Mouse (Mus musculus) kidney, postnatal 0 days (tissue): Measurements from ENCODE around the gene Tcl1. TPM values are rescaled to one million over a fixed set of nuclear protein-coding genes. Genes with fewer than 3 reads are reported as not detected.

Source experiments
- ATAC-seq: fragments of 200-750 bp; cut with Nextera tagmentation; replicated peaks from 2 replicates; pipeline ENCODE4 v1.8.0; 2017; ENCODE audit warnings: low read depth, moderate number of reproducible peaks, moderate TSS enrichment, moderate library complexity; ENCODE audit not compliant: low FRiP score
- DNase-seq: peaks from one replicate; pipeline ENCODE4 v3.0.0-alpha.2; 2016; ENCODE audit warnings: low spot score
- H3K27ac ChIP-seq: fragments of 300-500 bp; sonication (generic); 2 replicates; pipeline ENCODE4 v1.5.1; 2014; ENCODE audit warnings: mild to moderate bottlenecking
- H3K27me3 ChIP-seq: fragments of 300-500 bp; sonication (generic); 2 replicates; pipeline ENCODE4 v1.6.1; 2014; ENCODE audit warnings: low read length, mixed read lengths; ENCODE audit not compliant: insufficient read depth
- H3K36me3 ChIP-seq: fragments of 300-500 bp; sonication (generic); 2 replicates; pipeline ENCODE4 v1.6.1; 2014; ENCODE audit warnings: low read length, mixed read lengths; ENCODE audit not compliant: insufficient read depth
- H3K4me1 ChIP-seq: fragments of 300-500 bp; sonication (generic); replicated peaks from 2 replicates; pipeline ENCODE4 v1.6.1; 2014; ENCODE audit warnings: antibody characterized with exemption, low read length, mixed read lengths; ENCODE audit not compliant: insufficient read depth
- H3K4me2 ChIP-seq: fragments of 300-500 bp; sonication (generic); 2 replicates; pipeline ENCODE4 v1.6.1; 2014; ENCODE audit warnings: mild to moderate bottlenecking, low read length, moderate library complexity, mixed read lengths
- H3K4me3 ChIP-seq: fragments of 300-500 bp; sonication (generic); replicated peaks from 2 replicates; pipeline ENCODE4 v1.5.1; 2014; ENCODE audit warnings: low read depth, low read length
- H3K9ac ChIP-seq: fragments of 300-500 bp; sonication (generic); 2 replicates; pipeline ENCODE4 v1.6.1; 2014; ENCODE audit warnings: low read depth, low read length
- H3K9me3 ChIP-seq: fragments of 300-500 bp; sonication (generic); replicated peaks from 2 replicates; pipeline ENCODE4 v1.6.1; 2016; ENCODE audit warnings: low read length, inconsistent platforms, mixed read lengths
- CTCF ChIP-seq: IDR thresholded peaks from 2 replicates; pipeline ENCODE4 v1.5.1; 2016; ENCODE audit warnings: antibody characterized with exemption, low read depth, mild to moderate bottlenecking, moderate library complexity
- WGBS: fragments of 180-500 bp; shearing (Covaris S2); extraction: QIAGEN DNeasy Blood & Tissue Kit; methylation state at CpG from one replicate; pipeline ENCODE4 v1.1.7; 2014; 5-methylcytosine and 5-hydroxymethylcytosine counted together
- polyA plus RNA-seq: library from polyadenylated mRNA; unstranded; fragments of >200 nt; fragmentation: Nextera tagmentation; extraction: Ambion mirVana; gene quantifications from 2 replicates; pipeline ENCODE4 v1.2.1, GENCODE M21; 2015

Gene Tcl1
- polyA plus RNA-seq, 1 experiment from 2014 or later, result not detected

- Histone ChIP-seq H3K9ac (no peak overlapping the region), H3K9me3 (no peaks in the 10 kb centered on the region), H3K27me3 (no peaks in the 10 kb centered on the region), H3K36me3 (no peaks in the 10 kb centered on the region), H3K27ac (no peak overlapping the region), H3K4me2 (no peak overlapping the region), H3K4me3 (no peak overlapping the region), H3K4me1 (peaks cover 4% of the 10 kb centered on the region; the same call in 1 of the 2 replicates)
- ATAC-seq (no peak), DNase-seq (no peak)
- TF ChIP-seq CTCF, result no peak
- WGBS, result 91% methylated on average over 3 of the region's 3 CpGs
Measured at GRCm38 (mm10) chr12:105253796-105254195, 31.2 kb upstream of the Tcl1 start.

GRCm38 (mm10) chr12:105248763-105249233 is 26.2 kb upstream of the Tcl1 start:
- H3K27me3 ChIP-seq, result no peaks in the 10 kb centered on the region
- DNase-seq, result peak; percentile 62
- WGBS, result 2% methylated on average over 9 of the region's 9 CpGs
- peak; percentile 59; the same call in 1 of the 2 replicates for ATAC-seq
- peaks cover 7% of the 10 kb centered on the region; the same call in 1 of the 2 replicates for H3K4me1 ChIP-seq
- no peak for TF ChIP-seq CTCF
- no peak overlapping the region for H3K27ac ChIP-seq
- H3K4me2 ChIP-seq, result peak overlapping the region; percentile 43
- no peak overlapping the region for H3K9ac ChIP-seq
- no peaks in the 10 kb centered on the region for H3K9me3 ChIP-seq
- H3K36me3 ChIP-seq, result no peaks in the 10 kb centered on the region
- no peak overlapping the region for H3K4me3 ChIP-seq

GRCm38 (mm10) chr12:105239060-105239459 is 16.5 kb upstream of the Tcl1 start:
- no peak overlapping the region for H3K9ac ChIP-seq
- ATAC-seq (no peak), DNase-seq (no peak)
- H3K4me3 ChIP-seq, result no peak overlapping the region
- H3K27ac ChIP-seq, result no peak overlapping the region
- H3K9me3 ChIP-seq, result no peaks in the 10 kb centered on the region
- H3K4me2 ChIP-seq, result no peak overlapping the region
- H3K27me3 ChIP-seq, result no peaks in the 10 kb centered on the region
- H3K4me1 ChIP-seq, result no peaks in the 10 kb centered on the region
- WGBS, result 88% methylated on average over 9 of the region's 9 CpGs
- TF ChIP-seq CTCF, result no peak
- no peaks in the 10 kb centered on the region for H3K36me3 ChIP-seq

DNA sequence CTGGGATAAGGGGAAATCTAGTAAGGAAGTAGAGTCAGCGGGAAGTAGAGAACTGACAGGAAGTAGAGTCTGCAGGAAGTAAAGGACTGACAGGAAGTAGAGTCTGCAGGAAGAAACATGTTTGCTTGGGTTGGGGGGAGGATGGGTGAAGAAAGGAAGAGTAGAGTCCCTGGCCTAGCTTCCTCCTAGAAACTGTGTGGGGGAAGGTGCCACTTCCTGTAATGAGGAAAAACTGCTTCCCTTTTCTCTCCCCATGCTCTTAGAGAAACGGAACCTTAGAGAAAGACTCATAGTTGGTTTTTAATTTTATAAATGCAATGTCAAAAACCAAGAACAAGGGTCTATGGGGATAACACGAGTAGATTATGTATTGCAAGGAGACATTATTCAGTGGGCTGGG is 12.5 kb upstream of the Tcl1 start:
- no peak overlapping the region for H3K4me2 ChIP-seq
- no peak overlapping the region for H3K27ac ChIP-seq
- DNase-seq (no peak), ATAC-seq (no peak)
- no peaks in the 10 kb centered on the region for H3K9me3 ChIP-seq
- 75% methylated on average over 3 of the region's 3 CpGs for WGBS
- H3K36me3 ChIP-seq, result no peaks in the 10 kb centered on the region
- H3K9ac ChIP-seq, result no peak overlapping the region
- no peak overlapping the region for H3K4me3 ChIP-seq
- no peak for TF ChIP-seq CTCF
- no peaks in the 10 kb centered on the region for H3K27me3 ChIP-seq
- H3K4me1 ChIP-seq, result no peaks in the 10 kb centered on the region

DNA sequence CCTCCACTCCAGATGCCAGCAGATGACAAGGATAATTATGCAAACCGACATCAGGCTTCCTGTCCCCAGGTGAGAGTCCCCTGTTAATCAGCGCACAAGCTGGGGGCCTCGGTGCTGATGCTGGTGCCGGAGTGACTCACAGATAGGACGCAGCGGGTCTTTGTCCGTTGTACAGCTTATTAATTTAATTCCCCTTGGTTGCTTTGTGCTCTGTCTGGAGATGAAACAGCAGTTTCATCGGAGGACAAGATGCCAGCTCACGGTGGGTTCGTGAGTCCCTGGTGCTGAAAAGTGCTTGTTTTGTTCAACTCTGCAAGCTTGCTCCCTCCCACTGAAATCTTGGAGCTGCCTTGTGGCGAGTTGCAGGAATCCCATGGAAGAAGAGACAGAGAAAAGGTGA is 11.8 kb upstream of the Tcl1 start:
- H3K36me3 ChIP-seq, result no peaks in the 10 kb centered on the region
- ATAC-seq (no peak), DNase-seq (no peak)
- H3K27ac ChIP-seq, result no peak overlapping the region
- H3K27me3 ChIP-seq, result no peaks in the 10 kb centered on the region
- no peaks in the 10 kb centered on the region for H3K4me1 ChIP-seq
- no peaks in the 10 kb centered on the region for H3K9me3 ChIP-seq
- H3K4me2 ChIP-seq, result no peak overlapping the region
- WGBS, result 72% methylated on average over 11 of the region's 11 CpGs
- TF ChIP-seq CTCF, result no peak
- no peak overlapping the region for H3K9ac ChIP-seq
- no peak overlapping the region for H3K4me3 ChIP-seq

DNA sequence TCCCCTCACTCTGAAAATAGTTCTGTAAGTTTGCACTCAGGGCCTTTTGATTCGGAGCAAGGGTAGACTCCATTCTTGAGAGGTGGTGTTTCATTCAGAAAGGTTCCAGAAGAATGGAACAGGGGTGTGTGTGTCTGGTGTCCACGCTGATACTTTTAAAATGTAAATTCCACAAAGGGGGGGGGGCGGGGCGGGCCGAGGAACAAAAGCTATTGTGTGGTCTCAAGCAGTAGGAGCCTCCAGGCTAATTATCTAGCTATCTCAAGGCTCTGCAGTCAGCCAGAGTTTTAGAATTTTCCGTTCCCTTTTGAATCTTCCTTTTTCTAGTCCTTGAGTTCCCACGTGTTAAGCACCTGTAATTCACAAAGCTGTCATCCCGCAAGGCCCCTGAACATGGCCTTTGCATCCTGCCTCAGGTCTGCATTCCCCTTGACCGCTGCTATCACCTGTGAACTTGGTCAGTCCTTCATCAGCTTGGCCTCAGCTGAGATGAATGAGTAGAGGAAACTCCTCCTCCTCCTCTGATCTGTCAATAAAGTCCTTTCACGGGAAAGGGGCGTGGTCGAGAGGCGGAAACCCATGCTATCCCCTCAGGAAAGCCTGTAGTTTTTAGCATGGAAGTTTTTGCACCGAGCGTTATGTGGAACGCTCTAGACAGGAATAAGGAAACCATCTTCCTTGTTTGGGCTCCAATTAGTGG is 2.2 kb upstream of the Tcl1 start:
- Histone ChIP-seq H3K9ac (no peak overlapping the region), H3K4me2 (no peak overlapping the region), H3K4me1 (no peaks in the 10 kb centered on the region), H3K36me3 (no peaks in the 10 kb centered on the region), H3K9me3 (no peaks in the 10 kb centered on the region), H3K27me3 (no peaks in the 10 kb centered on the region), H3K4me3 (no peak overlapping the region), H3K27ac (no peak overlapping the region)
- no peak for TF ChIP-seq CTCF
- 49% methylated on average over 16 of the region's 16 CpGs for WGBS
- no peak for ATAC-seq
- DNase-seq, result no peak
